ENCODE assay signal across 23 mouse cellular contexts in genomic region chr8:78054920-78055319, GRCm38 (mm10).
DNase-seq lines count a peak whose midpoint lies in the region; ATAC-seq and TF ChIP-seq lines count a peak whose summit lies in the region.
"Had no signal": no experiment of that assay in that cellular context is flagged by ENCODE, and none has a peak within 500 bp of the region (broad histone marks: within the 10 kb centered on the region; RNA-seq: fewer than 3 reads in every experiment).

No protein-coding gene starts in this region.

- no peaks in the 10 kb centered on the region for H3K27me3 ChIP-seq in heart, embryonic 11.5 days (ENCODE audit: control insufficient read depth, insufficient read depth, low read length)
- no peaks in the 10 kb centered on the region for H3K27me3 ChIP-seq in kidney, embryonic 14.5 days (ENCODE audit: control insufficient read depth, insufficient read depth, low read length)
- no peaks in the 10 kb centered on the region for H3K27me3 ChIP-seq in lung, embryonic 14.5 days (ENCODE audit: insufficient read depth, low read length)
- no peaks in the 10 kb centered on the region for H3K27me3 ChIP-seq in embryonic facial prominence, embryonic 10.5 days (replicated peaks; ENCODE audit: low read depth, poor library complexity, severe bottlenecking)
- H3K27me3 ChIP-seq: hindbrain, embryonic 15.5 days; limb, embryonic 15.5 days; liver, embryonic 15.5 days had no signal

- 19% methylated on average over 8 of the region's 8 CpGs for WGBS in heart, embryonic 11.5 days (ENCODE audit: insufficient replicate concordance)
- 7% methylated on average over 8 of the region's 8 CpGs for WGBS in kidney, embryonic 14.5 days
- WGBS in lung, embryonic 14.5 days, result 8% methylated on average over 8 of the region's 8 CpGs
- 21% methylated on average over 8 of the region's 8 CpGs for WGBS in embryonic facial prominence, embryonic 10.5 days

- H3K36me3 ChIP-seq in heart, embryonic 11.5 days (ENCODE audit: control insufficient read depth, insufficient read depth, low read length), result no peaks in the 10 kb centered on the region
- no peaks in the 10 kb centered on the region for H3K36me3 ChIP-seq in kidney, embryonic 14.5 days (ENCODE audit: control insufficient read depth, insufficient read depth, low read length)
- no peaks in the 10 kb centered on the region for H3K36me3 ChIP-seq in lung, embryonic 14.5 days (ENCODE audit: insufficient read depth)
- H3K36me3 ChIP-seq in embryonic facial prominence, embryonic 10.5 days (replicated peaks), result no peaks in the 10 kb centered on the region
- H3K36me3 ChIP-seq: forebrain, embryonic 10.5 days; hindbrain, embryonic 15.5 days; limb, embryonic 15.5 days; liver, embryonic 15.5 days had no signal

- no peak overlapping the region for H3K9ac ChIP-seq in heart, embryonic 11.5 days (ENCODE audit: low read depth, low read length)
- H3K9ac ChIP-seq in kidney, embryonic 14.5 days (ENCODE audit: low read depth, low read length), result no peak overlapping the region
- no peak overlapping the region for H3K9ac ChIP-seq in lung, embryonic 14.5 days
- H3K9ac ChIP-seq: hindbrain, embryonic 15.5 days; limb, embryonic 15.5 days; liver, embryonic 15.5 days had no signal

- no peak overlapping the region for H3K4me3 ChIP-seq in heart, embryonic 11.5 days (ENCODE audit: low read depth, low read length)
- no peak overlapping the region for H3K4me3 ChIP-seq in kidney, embryonic 14.5 days (ENCODE audit: low read length)
- H3K4me3 ChIP-seq in lung, embryonic 14.5 days (ENCODE audit: low read depth, low read length), result no peak overlapping the region
- H3K4me3 ChIP-seq in embryonic facial prominence, embryonic 10.5 days, result 0 out of 2 replicates have a peak overlapping the region, but pooled peaks have one; percentile 18
- H3K4me3 ChIP-seq: forebrain, embryonic 10.5 days; hindbrain, embryonic 15.5 days; limb, embryonic 15.5 days; liver, embryonic 15.5 days had no signal

- peak overlapping the region; percentile 42 for H3K4me2 ChIP-seq in heart, embryonic 11.5 days
- H3K4me2 ChIP-seq in kidney, embryonic 14.5 days (replicated peaks; ENCODE audit: low read depth, low read length), result peak overlapping the region; percentile 17; the same call in 1 of the 2 replicates
- H3K4me2 ChIP-seq in lung, embryonic 14.5 days, result no peak overlapping the region; the same call in 1 of the 2 replicates
- H3K4me2 ChIP-seq: hindbrain, embryonic 15.5 days; limb, embryonic 15.5 days; liver, embryonic 15.5 days had no signal

- H3K9me3 ChIP-seq in heart, embryonic 11.5 days (replicated peaks; ENCODE audit: control insufficient read depth, low read length), result no peaks in the 10 kb centered on the region
- H3K9me3 ChIP-seq in kidney, embryonic 14.5 days (ENCODE audit: control insufficient read depth, low read length), result no peaks in the 10 kb centered on the region
- no peaks in the 10 kb centered on the region for H3K9me3 ChIP-seq in lung, embryonic 14.5 days (ENCODE audit: low read depth, low read length)
- H3K9me3 ChIP-seq in embryonic facial prominence, embryonic 10.5 days, result no peaks in the 10 kb centered on the region
- H3K9me3 ChIP-seq: forebrain, embryonic 10.5 days; hindbrain, embryonic 15.5 days; limb, embryonic 15.5 days; liver, embryonic 15.5 days had no signal

- no peak for DNase-seq in heart, adult 9 months (ENCODE audit: low spot score in 2 of 2)
- DNase-seq in kidney, postnatal 10 days, result no peak
- DNase-seq in lung, embryonic 14.5 days, result no peak
- no peak for DNase-seq in lung, postnatal 25 days (ENCODE audit: low spot score)
- no peak for DNase-seq in embryonic facial prominence, embryonic 10.5 days (ENCODE audit: low spot score)
- no peak for DNase-seq in cerebellum, adult 18-20 months
- DNase-seq: adrenal gland, postnatal 10 days; cerebellum, adult 2 months; cerebellum, postnatal 25 days; gastrocnemius, postnatal 25 days; heart, postnatal 14 days; lung, postnatal 4 days; thymus, adult 2 months; thymus, postnatal 4 days had no signal

- no peak for TF ChIP-seq CTCF in lung, embryonic 14.5 days (IDR thresholded peaks at IDR 0.05; ENCODE audit: low read depth)

- no peaks in the 10 kb centered on the region for H3K4me1 ChIP-seq in heart, embryonic 11.5 days (ENCODE audit: control insufficient read depth, insufficient read depth, low read length)
- 0 out of 2 replicates have a peak, but pooled peaks cover 6% of the 10 kb centered on the region for H3K4me1 ChIP-seq in kidney, embryonic 14.5 days (ENCODE audit: control insufficient read depth, insufficient read depth, low read length)
- H3K4me1 ChIP-seq in lung, embryonic 14.5 days (ENCODE audit: insufficient read depth), result peaks cover 7% of the 10 kb centered on the region; the same call in 1 of the 2 replicates
- H3K4me1 ChIP-seq in embryonic facial prominence, embryonic 10.5 days, result peaks cover 9% of the 10 kb centered on the region
- H3K4me1 ChIP-seq: hindbrain, embryonic 15.5 days; liver, embryonic 15.5 days had no signal

- ATAC-seq in heart, embryonic 11.5 days (replicated peaks; ENCODE audit: insufficient number of reproducible peaks, low FRiP score, low TSS enrichment), result no peak
- ATAC-seq in kidney, embryonic 14.5 days (ENCODE audit: low FRiP score, low TSS enrichment), result peak; percentile 38; the same call in 1 of the 2 replicates
- peak; percentile 52; the same call in 1 of the 2 replicates for ATAC-seq in lung, embryonic 14.5 days (ENCODE audit: insufficient read depth)
- ATAC-seq: forebrain, embryonic 16.5 days; intestine, postnatal 0 days had no signal

- no peak overlapping the region for H3K27ac ChIP-seq in heart, embryonic 11.5 days (ENCODE audit: low read depth, low read length)
- no peak overlapping the region for H3K27ac ChIP-seq in kidney, embryonic 14.5 days (ENCODE audit: low read depth, low read length)
- no peak overlapping the region for H3K27ac ChIP-seq in lung, embryonic 14.5 days (ENCODE audit: low read depth)
- no peak overlapping the region for H3K27ac ChIP-seq in embryonic facial prominence, embryonic 10.5 days (replicated peaks)
- H3K27ac ChIP-seq: forebrain, embryonic 10.5 days; hindbrain, embryonic 15.5 days; limb, embryonic 15.5 days; liver, embryonic 15.5 days; stomach, postnatal 0 days had no signal
